Mouse (Mus musculus) kidney, embryonic 16.5 days (tissue): ENCODE measurements at regions not wholly inside any gene's neighbourhood (a gene's known extent, or its start where the extent isn't known, plus 50 kb on each side); places are given as distances from the start of the nearest gene placed in this dataset.

Experiments used
- ATAC-seq: fragments of 200-750 bp; cut with Nextera tagmentation; 2 replicates; pipeline ENCODE4 v1.8.0; 2017; ENCODE audit warnings: moderate TSS enrichment; ENCODE audit not compliant: low FRiP score, low TSS enrichment
- H3K27ac ChIP-seq: fragments of 300-500 bp; sonication (generic); 2 replicates; pipeline ENCODE4 v1.5.1; 2014; ENCODE audit warnings: low read length
- H3K27me3 ChIP-seq: fragments of 300-500 bp; sonication (generic); 2 replicates; pipeline ENCODE4 v1.6.1; 2014; ENCODE audit warnings: low read length, control low read depth, mixed read lengths; ENCODE audit not compliant: insufficient read depth
- H3K36me3 ChIP-seq: fragments of 300-500 bp; sonication (generic); 2 replicates; pipeline ENCODE4 v1.6.1; 2014; ENCODE audit warnings: low read length, control low read depth, mixed read lengths; ENCODE audit not compliant: insufficient read depth
- H3K4me1 ChIP-seq: fragments of 300-500 bp; sonication (generic); 2 replicates; pipeline ENCODE4 v1.6.1; 2014; ENCODE audit warnings: low read length, control low read depth, mixed read lengths; ENCODE audit not compliant: insufficient read depth
- H3K4me2 ChIP-seq: fragments of 300-500 bp; sonication (generic); replicated peaks from 2 replicates; pipeline ENCODE4 v1.6.1; 2014; ENCODE audit warnings: low read depth, low read length
- H3K4me3 ChIP-seq: fragments of 300-500 bp; sonication (generic); 2 replicates; pipeline ENCODE4 v1.5.1; 2014; ENCODE audit warnings: mild to moderate bottlenecking, low read length
- H3K9ac ChIP-seq: fragments of 300-500 bp; sonication (generic); replicated peaks from 2 replicates; pipeline ENCODE4 v1.6.1; 2014; ENCODE audit warnings: low read length
- H3K9me3 ChIP-seq: fragments of 300-500 bp; sonication (generic); 2 replicates; pipeline ENCODE4 v1.6.1; 2016; ENCODE audit warnings: low read length, control low read depth
- WGBS: fragments of 180-500 bp; shearing (Covaris S2); extraction: QIAGEN DNeasy Blood & Tissue Kit; methylation state at CpG from one replicate; pipeline ENCODE4 v1.1.7; 2014; 5-methylcytosine and 5-hydroxymethylcytosine counted together

- Histone ChIP-seq H3K4me2 (no peak overlapping the region), H3K27ac (no peak overlapping the region), H3K9me3 (0 out of 2 replicates have a peak, but pooled peaks cover 4% of the 10 kb centered on the region), H3K4me3 (no peak overlapping the region), H3K9ac (no peak overlapping the region), H3K27me3 (no peaks in the 10 kb centered on the region), H3K4me1 (no peaks in the 10 kb centered on the region; the same call in 1 of the 2 replicates), H3K36me3 (no peaks in the 10 kb centered on the region)
- ATAC-seq, result no peak
- WGBS, result 40% methylated on average over 3 of the region's 3 CpGs
These were observed 119.9 kb downstream of the 1700020N01Rik start for GRCm38 (mm10) chr10:21712828-21713227.

- no peak overlapping the region for H3K4me3 ChIP-seq
- no peaks in the 10 kb centered on the region; the same call in 1 of the 2 replicates for H3K4me1 ChIP-seq
- no peak for ATAC-seq
- no peak overlapping the region for H3K27ac ChIP-seq
- no peak overlapping the region for H3K4me2 ChIP-seq
- no peaks in the 10 kb centered on the region for H3K27me3 ChIP-seq
- no peaks in the 10 kb centered on the region for H3K36me3 ChIP-seq
- H3K9ac ChIP-seq, result no peak overlapping the region
- no peaks in the 10 kb centered on the region for H3K9me3 ChIP-seq
- 96% methylated on average over 3 of the region's 3 CpGs for WGBS
These were observed 122.5 kb downstream of the 1700020N01Rik start for GRCm38 (mm10) chr10:21715436-21715835.

- no peaks in the 10 kb centered on the region for H3K4me1 ChIP-seq
- H3K27me3 ChIP-seq, result no peaks in the 10 kb centered on the region
- no peaks in the 10 kb centered on the region for H3K36me3 ChIP-seq
- 78% methylated on average over 4 of the region's 4 CpGs for WGBS
- ATAC-seq, result no peak
- H3K4me3 ChIP-seq, result no peak overlapping the region
- no peak overlapping the region for H3K4me2 ChIP-seq
- no peak overlapping the region for H3K27ac ChIP-seq
- H3K9me3 ChIP-seq, result no peaks in the 10 kb centered on the region
- H3K9ac ChIP-seq, result no peak overlapping the region
These were observed 125.2 kb downstream of the 1700020N01Rik start for GRCm38 (mm10) chr10:21718189-21718588.

GRCm38 (mm10) chr10:21724351-21724750 lies 131.4 kb downstream of the 1700020N01Rik start:
- Histone ChIP-seq H3K9me3 (no peaks in the 10 kb centered on the region), H3K4me1 (no peaks in the 10 kb centered on the region), H3K4me3 (no peak overlapping the region), H3K9ac (no peak overlapping the region), H3K27ac (no peak overlapping the region), H3K27me3 (no peaks in the 10 kb centered on the region), H3K36me3 (no peaks in the 10 kb centered on the region), H3K4me2 (no peak overlapping the region)
- 86% methylated on average over 3 of the region's 3 CpGs for WGBS
- ATAC-seq, result no peak

- H3K4me3 ChIP-seq, result no peak overlapping the region
- H3K27ac ChIP-seq, result no peak overlapping the region
- H3K9ac ChIP-seq, result no peak overlapping the region
- no peak for ATAC-seq
- no peaks in the 10 kb centered on the region for H3K27me3 ChIP-seq
- no peaks in the 10 kb centered on the region for H3K4me1 ChIP-seq
- no peaks in the 10 kb centered on the region for H3K9me3 ChIP-seq
- 86% methylated on average over 3 of the region's 3 CpGs for WGBS
- no peaks in the 10 kb centered on the region for H3K36me3 ChIP-seq
- no peak overlapping the region for H3K4me2 ChIP-seq
These were observed 132.1 kb downstream of the 1700020N01Rik start for GRCm38 (mm10) chr10:21724999-21725398.

- no peaks in the 10 kb centered on the region for H3K36me3 ChIP-seq
- no peak overlapping the region for H3K27ac ChIP-seq
- H3K9ac ChIP-seq, result no peak overlapping the region
- no peak for ATAC-seq
- no peaks in the 10 kb centered on the region for H3K27me3 ChIP-seq
- no peak overlapping the region for H3K4me3 ChIP-seq
- no peaks in the 10 kb centered on the region for H3K4me1 ChIP-seq
- WGBS, result 42% methylated on average over 5 of the region's 5 CpGs
- H3K4me2 ChIP-seq, result no peak overlapping the region
- no peaks in the 10 kb centered on the region for H3K9me3 ChIP-seq
These were observed 141.7 kb upstream of the Sgk1 start for GRCm38 (mm10) chr10:21740256-21740655.

GRCm38 (mm10) chr10:21741575-21741974 lies 140.4 kb upstream of the Sgk1 start:
- no peaks in the 10 kb centered on the region for H3K4me1 ChIP-seq
- 49% methylated on average over 8 of the region's 8 CpGs for WGBS
- no peaks in the 10 kb centered on the region for H3K9me3 ChIP-seq
- H3K4me3 ChIP-seq, result no peak overlapping the region
- H3K36me3 ChIP-seq, result no peaks in the 10 kb centered on the region
- ATAC-seq, result no peak
- no peak overlapping the region for H3K9ac ChIP-seq
- H3K4me2 ChIP-seq, result no peak overlapping the region
- H3K27me3 ChIP-seq, result no peaks in the 10 kb centered on the region
- H3K27ac ChIP-seq, result no peak overlapping the region

- WGBS, result 86% methylated on average over 23 of the region's 23 CpGs
- no peak overlapping the region for H3K27ac ChIP-seq
- H3K27me3 ChIP-seq, result no peaks in the 10 kb centered on the region
- no peak overlapping the region for H3K4me2 ChIP-seq
- ATAC-seq, result no peak
- no peaks in the 10 kb centered on the region for H3K9me3 ChIP-seq
- no peak overlapping the region for H3K9ac ChIP-seq
- H3K36me3 ChIP-seq, result no peaks in the 10 kb centered on the region
- no peak overlapping the region for H3K4me3 ChIP-seq
- no peaks in the 10 kb centered on the region for H3K4me1 ChIP-seq
These were observed 139.8 kb upstream of the Sgk1 start for GRCm38 (mm10) chr10:21741976-21742745.

- no peaks in the 10 kb centered on the region for H3K9me3 ChIP-seq
- H3K36me3 ChIP-seq, result no peaks in the 10 kb centered on the region
- H3K27me3 ChIP-seq, result no peaks in the 10 kb centered on the region
- H3K27ac ChIP-seq, result no peak overlapping the region
- H3K4me1 ChIP-seq, result no peaks in the 10 kb centered on the region
- H3K4me3 ChIP-seq, result no peak overlapping the region
- no peak overlapping the region for H3K4me2 ChIP-seq
- no peak overlapping the region for H3K9ac ChIP-seq
- 79% methylated on average over 4 of the region's 4 CpGs for WGBS
- no peak for ATAC-seq
These were observed 138.6 kb upstream of the Sgk1 start for GRCm38 (mm10) chr10:21743396-21743795.

GRCm38 (mm10) chr10:21744341-21744955 lies 137.5 kb upstream of the Sgk1 start:
- no peak overlapping the region for H3K4me3 ChIP-seq
- H3K9ac ChIP-seq, result no peak overlapping the region
- no peaks in the 10 kb centered on the region for H3K27me3 ChIP-seq
- H3K9me3 ChIP-seq, result no peaks in the 10 kb centered on the region
- H3K4me2 ChIP-seq, result no peak overlapping the region
- WGBS, result 43% methylated on average over 6 of the region's 6 CpGs
- peak; percentile 65; the same call in 1 of the 2 replicates for ATAC-seq
- no peaks in the 10 kb centered on the region for H3K36me3 ChIP-seq
- no peak overlapping the region for H3K27ac ChIP-seq
- no peaks in the 10 kb centered on the region for H3K4me1 ChIP-seq
